Mouse (Mus musculus) brown adipose tissue, adult 24 weeks (tissue): ENCODE measurements around the gene Slc38a10. TPM values are rescaled to one million over a fixed set of nuclear protein-coding genes. Genes with fewer than 3 reads are reported as not detected.
A peak's percentile ranks its signal among the peaks of the same experiment; 100 is the strongest.

Experiments used
- H3K27ac ChIP-seq: fragments of 200-500 bp; replicated peaks from 2 replicates; pipeline ENCODE4 v1.5.1; 2012; ENCODE audit warnings: low read depth, mild to moderate bottlenecking, low read length
- H3K4me1 ChIP-seq: fragments of 200-500 bp; 2 replicates; pipeline ENCODE4 v1.6.1; 2012; ENCODE audit warnings: low read length, mixed read lengths; ENCODE audit not compliant: control insufficient read depth, insufficient read depth, insufficient read length
- H3K4me3 ChIP-seq: fragments of 200-500 bp; 2 replicates; pipeline ENCODE4 v1.5.1; 2012; ENCODE audit warnings: low read depth, mild to moderate bottlenecking, low read length, moderate library complexity; ENCODE audit not compliant: insufficient read depth
- polyA plus RNA-seq: library from polyadenylated mRNA; stranded (reverse); fragments of >200 nt; gene quantifications from 2 replicates; pipeline ENCODE4 v1.2.4, GENCODE M21; 2012; ENCODE audit not compliant: missing spikeins, insufficient read depth, insufficient read length

The Slc38a10 gene
- polyA plus RNA-seq, 1 experiment = 80.3 TPM

DNA sequence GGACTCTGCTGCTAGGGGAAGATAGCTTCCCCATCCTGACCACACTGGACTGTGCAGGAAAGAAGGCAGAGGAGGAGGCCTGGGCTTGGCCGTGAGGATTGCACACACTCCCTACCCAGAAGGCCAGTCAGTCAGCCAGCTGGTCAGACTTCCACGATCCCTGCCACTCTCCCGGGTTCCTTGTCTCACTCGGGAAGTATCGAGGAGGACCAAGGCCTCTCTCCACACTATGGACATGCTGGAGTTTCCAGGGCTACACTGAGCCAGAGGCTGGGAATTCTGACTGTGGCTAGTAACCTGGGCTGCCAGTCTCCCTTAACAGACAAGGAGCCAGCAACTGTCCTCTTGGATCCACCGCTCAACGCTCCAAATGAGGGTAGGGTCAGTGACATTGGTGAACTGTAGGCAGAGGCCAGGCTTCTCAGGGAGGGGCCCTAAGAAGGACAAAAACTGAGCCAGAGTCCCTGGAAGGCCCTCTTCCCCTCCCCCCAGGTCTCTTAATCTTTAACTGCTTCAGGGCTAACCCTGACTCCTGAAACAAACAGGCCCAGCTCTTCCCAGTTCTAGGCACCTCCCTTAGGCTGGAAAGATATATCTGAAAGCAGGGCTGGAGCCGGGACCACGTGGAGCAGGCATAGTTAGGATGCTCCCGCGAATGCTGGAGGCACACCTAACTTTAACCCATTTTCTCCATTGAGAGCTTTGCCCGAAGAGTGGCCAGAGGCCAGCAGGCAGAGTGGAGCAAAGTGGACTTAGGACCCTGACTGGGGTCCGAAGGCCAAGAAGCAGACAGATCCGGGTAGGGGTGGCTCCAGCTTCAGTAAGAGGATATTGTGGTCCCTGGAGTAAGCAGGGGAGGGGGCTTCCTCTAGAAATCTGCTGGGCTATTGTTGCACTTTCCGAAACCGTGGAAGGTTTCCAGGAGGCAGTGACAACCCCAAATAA lies 33.5 kb upstream of the Slc38a10 start:
- H3K4me1 ChIP-seq = peaks cover 22% of the 10 kb centered on the region
- H3K27ac ChIP-seq = peak overlapping the region; percentile 88
- peak overlapping the region; percentile 80 for H3K4me3 ChIP-seq

DNA sequence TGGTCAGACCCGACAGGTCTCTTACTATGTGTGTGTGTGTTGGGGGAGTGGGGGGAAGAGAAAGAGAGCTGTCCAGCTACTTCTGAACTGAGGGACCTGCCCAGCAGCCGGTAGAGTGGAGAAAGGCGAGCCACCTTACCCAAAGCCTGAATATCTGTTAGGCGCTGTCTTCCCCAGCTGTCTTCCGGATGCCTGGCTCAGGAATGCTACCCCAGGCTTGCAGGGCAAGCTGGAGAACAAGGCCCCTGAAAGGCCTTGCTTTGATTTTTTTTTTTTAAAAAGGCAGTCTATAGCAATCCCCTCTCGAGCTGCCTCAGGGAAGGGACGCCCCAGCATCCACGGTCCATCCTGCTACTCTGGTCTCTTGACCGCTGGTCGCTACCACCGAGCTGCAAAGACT lies 32.6 kb upstream of the Slc38a10 start:
- H3K4me1 ChIP-seq = peaks cover 22% of the 10 kb centered on the region
- no peak overlapping the region for H3K4me3 ChIP-seq
- H3K27ac ChIP-seq = peak overlapping the region; percentile 88

DNA sequence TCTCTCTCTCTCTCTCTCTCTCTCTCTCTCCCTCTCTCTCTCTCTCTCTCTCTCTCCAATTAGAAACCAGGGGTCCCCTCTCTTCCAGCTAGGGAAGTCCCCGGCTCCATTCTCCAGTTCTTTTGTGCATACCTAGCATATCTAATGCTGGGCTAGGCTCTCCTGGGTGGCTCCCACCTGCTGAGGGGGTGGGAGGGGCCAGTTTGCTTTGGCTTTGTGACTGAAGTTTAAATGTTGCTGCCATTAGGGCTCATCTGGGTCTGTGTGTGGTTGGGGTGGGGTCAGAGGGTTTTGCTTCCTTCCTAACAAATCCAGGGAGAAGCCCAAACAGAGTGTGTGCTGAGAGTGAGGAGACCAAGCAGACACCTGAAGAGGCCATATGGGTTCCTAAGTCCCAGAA lies 32.0 kb upstream of the Slc38a10 start:
- no peak overlapping the region for H3K27ac ChIP-seq
- peaks cover 22% of the 10 kb centered on the region for H3K4me1 ChIP-seq
- no peak overlapping the region for H3K4me3 ChIP-seq

DNA sequence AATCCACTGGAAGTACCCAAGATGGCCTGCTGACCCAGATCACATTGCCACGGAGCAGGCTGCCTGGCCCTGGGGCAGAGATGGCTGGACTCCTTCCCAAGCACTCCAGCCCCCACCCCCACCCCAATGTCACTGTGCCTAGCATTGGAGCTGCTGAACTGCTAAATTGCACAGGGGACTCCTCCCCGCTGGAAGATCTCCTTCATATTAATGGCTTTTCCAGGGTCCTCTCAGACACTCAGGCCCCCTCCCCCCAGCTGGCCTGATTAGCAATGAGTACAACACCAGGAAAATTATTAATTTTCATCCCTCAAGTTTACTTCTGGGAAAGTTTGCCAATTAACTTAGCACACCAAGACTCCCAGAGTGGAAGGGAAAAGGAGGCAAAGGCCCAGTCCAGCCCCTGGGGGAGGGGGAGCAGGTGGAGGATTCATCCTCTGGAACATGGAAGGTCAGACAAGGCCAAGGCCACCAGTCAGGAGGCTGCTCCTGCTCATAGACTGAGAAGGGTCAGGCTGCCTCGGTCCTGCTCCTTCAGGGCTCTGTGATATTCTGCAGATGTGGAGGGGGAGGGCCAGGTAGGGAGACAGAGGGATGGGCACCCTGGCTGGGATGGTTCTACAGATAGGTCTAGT lies 31.4 kb upstream of the Slc38a10 start:
- H3K27ac ChIP-seq = peak overlapping the region; percentile 30; the same call in 1 of the 2 replicates
- H3K4me3 ChIP-seq = no peak overlapping the region
- H3K4me1 ChIP-seq = peaks cover 22% of the 10 kb centered on the region

DNA sequence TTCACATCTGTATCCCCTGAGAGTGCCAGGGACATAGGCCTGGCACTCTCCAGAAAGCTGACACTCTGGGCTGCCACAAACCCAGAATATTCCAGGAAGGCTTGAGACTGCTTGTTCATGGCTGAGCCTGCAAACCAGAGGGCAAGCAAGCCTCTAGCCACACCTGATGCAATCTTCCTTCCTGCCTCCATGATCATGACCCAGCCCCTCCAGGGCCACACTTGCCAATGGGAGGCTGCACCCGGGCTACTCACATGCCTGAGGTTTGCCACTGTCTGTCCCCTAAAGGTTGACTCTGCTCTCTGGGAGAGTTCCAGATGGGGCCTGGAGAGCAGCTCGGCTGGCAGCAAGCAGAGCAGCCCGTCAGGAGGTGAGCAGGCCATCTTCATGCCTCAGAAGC lies 30.2 kb upstream of the Slc38a10 start:
- H3K4me3 ChIP-seq = no peak overlapping the region
- no peak overlapping the region for H3K27ac ChIP-seq
- H3K4me1 ChIP-seq = peaks cover 22% of the 10 kb centered on the region

DNA sequence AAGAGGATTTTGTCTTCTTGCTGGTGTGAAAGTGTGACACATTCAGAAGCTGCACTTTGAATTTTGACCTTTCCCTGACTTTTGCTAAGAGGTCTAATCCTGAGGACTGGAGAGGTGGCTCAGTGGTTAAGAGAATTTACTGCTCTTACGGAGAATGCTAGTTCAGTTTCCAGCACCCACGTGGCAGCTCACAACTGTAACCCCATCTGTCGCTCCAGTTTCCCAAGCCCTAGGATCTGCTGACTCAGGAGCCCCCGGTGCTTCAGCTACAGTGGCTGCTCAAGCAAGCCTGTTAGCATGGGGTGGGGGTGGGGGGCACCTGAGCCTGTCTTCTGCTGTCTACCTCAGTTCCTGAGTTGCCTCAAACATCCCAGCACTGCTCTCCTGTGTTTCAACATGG lies 28.2 kb upstream of the Slc38a10 start:
- H3K4me3 ChIP-seq = no peak overlapping the region
- no peak overlapping the region for H3K27ac ChIP-seq

DNA sequence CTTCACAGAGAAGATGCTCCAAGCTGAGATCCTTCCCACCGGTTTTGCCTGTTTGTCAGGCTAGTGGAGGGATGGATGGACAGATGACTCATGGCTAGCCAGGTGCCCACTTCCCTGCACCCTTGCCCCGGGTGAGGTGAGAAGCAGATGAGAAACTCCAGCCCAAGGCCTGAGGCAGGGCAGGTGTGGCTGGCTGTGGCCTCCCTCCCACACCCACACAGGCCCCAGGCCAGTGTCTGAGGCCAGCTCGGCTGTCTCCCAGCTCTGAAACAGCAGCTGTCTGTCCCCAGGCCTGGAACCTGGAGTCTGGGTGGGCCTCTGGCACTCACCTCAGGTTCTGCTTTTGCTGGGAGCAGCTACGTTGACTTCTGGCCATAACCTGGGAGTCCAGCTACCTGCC lies 24.8 kb upstream of the Slc38a10 start:
- no peak overlapping the region for H3K4me3 ChIP-seq
- no peak overlapping the region for H3K27ac ChIP-seq
- peaks cover 5% of the 10 kb centered on the region; the same call in 1 of the 2 replicates for H3K4me1 ChIP-seq

More for the DNA sequence above, 28.2 kb upstream of the Slc38a10 start:
- H3K4me1 ChIP-seq = peaks cover 21% of the 10 kb centered on the region

DNA sequence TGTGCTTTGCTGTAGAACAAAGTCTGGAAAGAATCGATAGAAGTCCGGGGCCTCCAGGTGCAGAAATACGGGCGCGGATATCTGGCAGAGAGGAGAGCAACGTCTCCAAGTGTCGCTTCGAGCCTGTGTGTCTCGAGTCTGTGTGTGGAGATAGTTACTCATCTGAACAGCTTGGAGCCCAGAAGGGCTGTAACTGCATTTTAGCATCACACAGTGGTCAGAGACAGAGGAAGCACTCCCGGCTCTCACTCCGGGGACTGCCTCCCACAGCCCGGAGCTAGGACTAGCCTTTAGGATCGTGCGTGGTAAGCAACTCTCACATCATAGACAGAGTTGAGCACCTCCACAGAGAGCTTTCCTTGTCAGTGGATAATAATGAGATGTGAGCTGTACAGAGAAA lies 22.1 kb upstream of the Slc38a10 start:
- Histone ChIP-seq H3K4me1 (peaks cover 23% of the 10 kb centered on the region), H3K27ac (no peak overlapping the region), H3K4me3 (no peak overlapping the region)

DNA sequence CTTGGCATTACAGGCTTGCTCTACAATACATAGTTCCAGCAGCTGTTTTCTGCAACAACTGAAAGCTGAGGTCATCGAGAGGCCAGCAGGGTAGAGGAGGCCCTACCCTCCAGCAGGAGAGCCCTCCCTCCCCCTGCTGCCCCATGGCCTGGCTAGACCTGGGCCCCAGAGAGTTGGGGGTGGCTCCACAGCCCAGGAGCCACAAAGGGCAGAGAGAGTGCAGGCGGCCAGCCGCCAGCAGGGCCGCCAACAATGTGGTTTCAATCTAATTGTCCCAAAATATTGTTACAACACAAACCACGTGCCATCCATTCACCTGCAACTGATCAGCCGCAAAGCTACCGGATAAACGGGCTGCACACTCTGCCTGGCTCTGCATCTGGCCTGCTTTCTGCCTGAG lies 20.0 kb upstream of the Slc38a10 start:
- H3K4me3 ChIP-seq = no peak overlapping the region
- H3K27ac ChIP-seq = no peak overlapping the region
- peaks cover 23% of the 10 kb centered on the region for H3K4me1 ChIP-seq

DNA sequence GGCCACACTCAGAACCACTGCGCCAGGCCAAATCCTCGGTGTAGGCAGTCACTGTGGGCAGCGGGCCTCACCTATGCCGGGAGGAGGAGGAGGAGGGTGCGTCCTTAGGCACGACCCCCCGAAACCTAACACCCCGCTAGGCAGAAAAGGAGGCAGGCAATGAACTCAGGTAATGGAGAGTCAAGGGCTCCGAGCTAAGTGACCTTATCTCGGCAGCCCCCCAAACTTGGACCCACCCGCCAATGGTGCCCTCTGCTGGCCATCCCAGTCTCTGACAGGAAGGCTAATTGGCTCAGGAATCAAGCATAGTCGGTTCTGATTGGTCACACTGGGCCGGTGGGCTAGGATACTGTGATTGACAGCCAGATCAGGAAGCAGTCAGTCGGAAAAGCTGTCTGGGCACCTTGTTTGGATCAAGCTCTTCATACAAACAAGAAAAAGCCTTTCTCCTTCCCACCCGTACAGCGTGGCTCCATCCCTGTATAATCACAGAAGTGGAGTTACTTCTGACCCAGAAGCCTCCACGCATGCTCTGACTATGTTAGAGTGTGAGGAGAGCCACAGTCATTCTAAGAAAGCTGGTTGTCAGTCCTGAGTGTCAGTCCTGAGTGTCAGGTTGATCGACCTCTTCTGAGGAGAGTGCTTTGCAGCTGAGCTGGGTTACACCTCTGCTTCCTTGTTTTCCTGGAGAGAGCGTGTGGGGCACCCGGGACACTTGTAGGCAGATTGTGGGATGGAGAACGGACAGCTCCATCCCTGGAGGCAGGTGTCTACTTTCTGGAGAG lies 18.3 kb upstream of the Slc38a10 start:
- Histone ChIP-seq H3K4me3 (peak overlapping the region; percentile 38; the same call in 1 of the 2 replicates), H3K4me1 (peaks cover 23% of the 10 kb centered on the region), H3K27ac (peak overlapping the region; percentile 15)

DNA sequence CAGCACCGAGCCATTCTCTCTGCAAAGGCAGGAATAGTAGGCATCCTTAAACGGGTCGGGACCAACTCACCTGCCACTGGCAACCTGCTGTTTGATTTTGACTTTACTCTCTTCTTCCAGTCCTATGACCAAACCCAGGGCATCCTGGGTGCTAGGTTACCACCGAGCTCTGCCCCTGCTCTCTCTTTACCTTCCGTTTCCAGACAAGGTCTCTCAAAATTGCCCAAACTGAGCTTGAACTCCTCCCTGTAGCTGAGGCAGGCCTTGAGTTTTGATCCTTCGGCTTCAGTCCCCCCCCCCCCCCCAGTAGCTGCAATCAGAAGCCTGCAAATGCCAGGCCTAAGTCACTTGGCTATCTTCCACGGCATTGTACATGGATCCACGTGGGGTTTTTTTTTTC lies 17.4 kb upstream of the Slc38a10 start:
- no peak overlapping the region for H3K27ac ChIP-seq
- H3K4me3 ChIP-seq = no peak overlapping the region
- H3K4me1 ChIP-seq = peaks cover 23% of the 10 kb centered on the region

DNA sequence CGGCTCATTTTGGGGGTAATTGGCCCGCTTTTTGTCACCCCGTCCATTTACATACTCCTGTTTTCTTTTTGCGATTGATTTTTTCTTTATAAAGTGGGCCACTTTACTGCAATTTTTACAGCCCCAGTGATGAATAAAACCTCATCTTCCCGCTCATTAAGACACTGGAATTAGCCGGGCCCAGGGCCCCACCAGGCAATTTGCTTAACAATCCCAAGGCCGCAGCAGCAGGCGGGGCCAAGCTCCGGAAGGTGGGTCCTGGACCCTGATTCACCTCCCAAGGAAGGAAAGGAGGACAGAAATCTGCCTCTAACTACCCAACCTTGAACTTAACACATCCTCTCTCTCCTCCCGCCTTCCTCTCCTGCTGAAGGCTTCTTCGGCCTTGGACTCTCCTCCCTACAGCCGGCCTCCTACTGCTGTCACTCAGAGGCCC lies 16.8 kb upstream of the Slc38a10 start:
- peaks cover 23% of the 10 kb centered on the region for H3K4me1 ChIP-seq
- no peak overlapping the region for H3K27ac ChIP-seq
- no peak overlapping the region for H3K4me3 ChIP-seq

DNA sequence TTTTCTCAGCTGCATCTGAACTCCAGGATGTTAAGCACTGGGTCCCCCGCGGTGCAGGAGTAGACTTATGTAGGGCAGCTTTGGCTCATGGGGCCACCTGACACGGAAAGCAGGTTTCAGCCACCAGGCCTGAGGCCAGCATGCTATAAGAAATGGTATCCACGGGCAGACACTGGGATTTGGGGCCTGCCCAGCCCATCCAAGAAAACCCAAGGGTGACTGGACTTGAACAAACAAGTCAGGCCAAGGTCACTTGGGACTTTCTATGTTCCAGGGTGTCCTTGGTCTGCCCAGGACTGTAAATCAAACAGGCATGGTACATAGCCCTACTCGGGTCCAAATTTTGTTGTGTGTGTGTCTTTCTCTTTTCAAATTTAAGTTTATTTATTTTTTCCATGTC lies 15.9 kb upstream of the Slc38a10 start:
- peaks cover 23% of the 10 kb centered on the region for H3K4me1 ChIP-seq
- peak overlapping the region; percentile 99 for H3K27ac ChIP-seq

DNA sequence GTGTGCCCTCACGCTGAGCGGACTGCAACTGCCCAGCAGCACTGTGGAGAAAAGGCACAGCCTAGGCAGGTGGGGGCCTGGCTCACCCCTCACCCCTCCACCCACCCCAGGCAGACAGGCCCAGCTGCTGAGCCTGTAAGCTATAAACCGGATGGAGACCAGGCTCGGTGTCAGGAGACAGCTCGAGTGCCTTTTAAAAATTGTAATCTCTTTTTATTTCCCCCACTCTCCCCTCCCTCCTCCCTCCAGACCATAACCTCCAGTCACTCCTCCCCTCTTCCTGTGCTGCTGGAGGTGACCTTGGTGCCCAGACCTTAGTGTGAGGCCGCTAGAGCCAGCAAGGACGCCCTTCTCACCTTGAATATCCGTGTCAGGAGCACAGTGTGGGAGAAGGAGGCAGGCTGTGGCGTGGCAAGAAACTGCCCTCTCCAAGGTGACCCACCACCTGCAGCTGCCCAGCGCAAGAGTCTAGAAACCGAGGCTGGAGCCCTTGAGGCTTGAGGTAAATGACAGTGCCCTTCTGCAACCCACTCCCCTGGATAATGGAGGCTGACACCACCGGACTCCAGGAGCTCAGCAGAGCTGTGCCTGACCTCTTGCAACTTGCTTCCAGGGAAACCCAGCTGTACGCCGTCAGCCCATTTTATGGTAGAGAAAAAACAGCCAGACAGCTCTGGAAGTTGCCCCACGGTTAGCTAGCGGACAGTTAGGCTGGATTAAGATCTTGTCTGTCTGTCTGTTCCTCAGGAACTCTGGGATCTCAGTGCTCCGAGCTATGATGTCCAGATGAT lies 13.5 kb upstream of the Slc38a10 start:
- peak overlapping the region; percentile 99 for H3K27ac ChIP-seq
- peak overlapping the region; percentile 46 for H3K4me3 ChIP-seq
- H3K4me1 ChIP-seq = peaks cover 7% of the 10 kb centered on the region

More for the DNA sequence above, 15.9 kb upstream of the Slc38a10 start:
- no peak overlapping the region for H3K4me3 ChIP-seq
